Mouse (Mus musculus): Measurements from ENCODE around the gene Cypt2. TPM values are rescaled to one million over a fixed set of nuclear protein-coding genes. Genes with fewer than 3 reads are reported as not detected.

Gene Cypt2
- not detected in 2 replicates for polyA plus RNA-seq (2012; rRNA removed)

DNA sequence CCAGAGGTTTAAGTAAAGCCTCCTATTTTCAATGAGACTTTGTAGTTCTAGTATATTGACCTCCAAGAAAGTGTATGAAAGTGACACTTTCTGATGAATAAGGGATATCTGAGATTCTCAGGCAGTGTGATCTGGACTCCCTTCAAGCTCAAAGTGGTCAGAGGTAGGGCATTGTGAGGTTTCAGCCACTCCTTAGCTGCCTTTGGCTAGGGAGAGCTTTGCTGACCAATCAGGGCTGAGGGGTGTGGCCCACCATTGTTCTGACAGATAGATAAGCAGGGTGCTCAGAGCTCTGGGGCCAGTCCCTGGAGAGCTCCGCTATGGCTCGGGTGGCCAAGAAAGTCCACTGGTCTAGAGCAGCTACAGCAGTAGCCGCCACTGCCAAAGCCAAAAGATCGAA, at the start of gene Cypt2:
Gene Cypt2 (plus strand): TSS at position 301 of the 400 bp plus-strand sequence.

